Mouse (Mus musculus) gastrocnemius, postnatal 4 days (tissue): ENCODE results near the gene Sass6. TPM values are rescaled to one million over a fixed set of nuclear protein-coding genes. Genes with fewer than 3 reads are reported as not detected.
A peak's percentile ranks its signal among the peaks of the same experiment; 100 is the strongest.
"Not testable (repeated sequence)": the region's sequence is repeated elsewhere in the genome, so short reads cannot be mapped to it uniquely, and the experiment has no call there.

Experiments used
- DNase-seq, 2 experiments: peaks; one replicate each; pipeline ENCODE4 v3.0.0; 2021 to 2022; ENCODE audit warnings: low spot score in 2 of 2, mixed read lengths in 2 of 2
- total RNA-seq, 2 experiments: library from RNA; stranded (reverse); gene quantifications; 2 replicates each; pipeline ENCODE4 v1.2.3; 2021

The Sass6 gene
- total RNA-seq, 2 experiments from 2014 or later: 6.3 to 7.8 TPM

DNA sequence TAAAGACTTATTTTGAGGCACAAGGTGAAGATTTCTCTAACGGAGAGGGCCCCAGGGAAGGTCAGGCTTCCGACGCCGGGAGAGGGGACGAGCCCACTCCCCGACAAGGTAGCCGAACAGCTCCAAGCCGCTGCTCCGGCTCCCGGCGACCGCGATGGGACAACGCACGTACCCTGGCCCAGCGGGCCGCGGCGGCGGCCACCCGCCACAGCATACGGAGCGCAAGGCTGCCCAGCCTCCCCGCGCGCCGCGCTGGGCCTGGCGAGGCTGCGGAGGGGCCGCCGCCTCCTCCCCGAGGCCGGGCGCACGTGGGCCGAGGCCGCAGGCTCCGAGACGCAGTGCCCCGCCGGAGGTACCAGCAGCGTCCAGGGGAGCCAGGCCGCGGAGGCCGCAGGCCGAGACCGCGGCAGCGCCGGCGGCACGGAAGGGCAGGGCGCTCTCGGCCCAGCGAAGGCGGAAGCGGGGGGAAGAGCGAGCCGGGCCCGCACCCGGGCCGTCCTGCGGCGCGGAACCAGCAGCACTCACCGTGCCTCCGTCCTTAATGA, 67.2 kb downstream of the Sass6 start:
- peak; percentile 38 to 67 for DNase-seq

DNA sequence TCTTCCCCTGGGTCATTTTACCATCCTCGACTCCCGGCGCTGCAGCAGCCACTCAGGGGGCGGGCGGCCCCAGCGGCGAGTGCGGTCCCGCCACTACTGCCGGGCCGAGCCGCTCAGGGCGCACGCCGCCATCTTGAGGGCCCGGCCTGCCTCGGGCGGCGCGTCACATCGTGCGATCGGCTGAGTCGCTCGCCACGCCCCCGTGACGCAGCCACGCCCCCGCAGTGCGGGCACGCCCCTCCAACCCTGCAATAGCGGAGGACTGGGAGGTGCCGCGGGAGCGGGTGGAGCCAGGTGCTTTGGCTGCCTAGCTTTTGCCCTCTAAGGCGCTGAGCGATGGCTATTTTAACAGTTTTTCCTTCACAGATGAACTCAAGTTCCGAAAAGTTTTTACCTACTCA, 67.7 kb downstream of the Sass6 start, which contains the start of gene Mfsd14a:
Gene Mfsd14a, minus strand, starts transcription at position 215 of the 401 bp plus-strand sequence.
- peak; percentile 99 to 100 for DNase-seq

DNA sequence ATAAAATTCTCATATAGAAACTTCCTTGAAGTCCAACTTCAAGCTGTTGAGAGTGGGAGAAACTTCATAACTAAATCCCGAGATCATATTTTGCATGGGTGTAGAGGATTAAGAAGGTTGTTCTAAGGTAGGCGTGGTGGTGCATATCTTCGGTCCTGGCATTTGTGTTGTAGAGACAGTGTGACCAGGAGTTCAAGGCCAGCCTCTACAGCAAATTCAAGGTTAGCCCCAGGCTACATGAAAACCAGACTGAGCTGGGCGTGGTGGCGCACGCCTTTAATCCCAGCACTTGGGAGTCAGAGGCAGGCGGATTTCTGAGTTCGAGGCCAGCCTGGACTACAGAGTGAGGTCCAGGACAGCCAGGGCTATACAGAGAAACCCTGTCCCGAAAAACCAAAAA, 69.5 kb downstream of the Sass6 start:
- DNase-seq: not testable (repeated sequence)

Other genes starting within 250 kb of the Sass6 start
- gene Cdc14a, start 170.9 kb upstream of the Sass6 start, total RNA-seq: 10 to 100 TPM; 11.8 to 15.8 TPM
- gene Rtca, start 86.8 kb upstream of the Sass6 start, total RNA-seq: 10 to 100 TPM; 29.8 to 30.1 TPM
- 10 to 100 TPM; 16.1 to 16.9 TPM for gene Dbt, start 81.9 kb upstream of the Sass6 start, total RNA-seq
- 10 to 100 TPM; 37.8 to 38.6 TPM for gene Lrrc39, start 32.0 kb upstream of the Sass6 start, total RNA-seq
- 10 to 100 TPM; 11.2 to 13.0 TPM for gene Trmt13, start 19.6 kb downstream of the Sass6 start, total RNA-seq
- 10 to 100 TPM; 26.6 TPM for gene Mfsd14a, start 67.7 kb downstream of the Sass6 start, total RNA-seq
- gene Gm43191, start 86.3 kb downstream of the Sass6 start, total RNA-seq: not detected
- 10 to 100 TPM; 12.6 to 15.6 TPM for gene Slc35a3, start 117.8 kb downstream of the Sass6 start, total RNA-seq
- 100 to 1,000 TPM; 272 to 307 TPM for gene Agl, start 213.2 kb downstream of the Sass6 start, total RNA-seq